Mouse (Mus musculus) urinary bladder, postnatal 10 days (tissue): ENCODE measurements around the gene Rilpl1.
"Not testable (repeated sequence)": the region's sequence is repeated elsewhere in the genome, so short reads cannot be mapped to it uniquely, and the experiment has no call there.

ENCODE experiments used
- DNase-seq: peaks from one replicate; pipeline ENCODE4 v3.0.0; 2022; ENCODE audit warnings: low spot score

Rilpl1 gene

DNA sequence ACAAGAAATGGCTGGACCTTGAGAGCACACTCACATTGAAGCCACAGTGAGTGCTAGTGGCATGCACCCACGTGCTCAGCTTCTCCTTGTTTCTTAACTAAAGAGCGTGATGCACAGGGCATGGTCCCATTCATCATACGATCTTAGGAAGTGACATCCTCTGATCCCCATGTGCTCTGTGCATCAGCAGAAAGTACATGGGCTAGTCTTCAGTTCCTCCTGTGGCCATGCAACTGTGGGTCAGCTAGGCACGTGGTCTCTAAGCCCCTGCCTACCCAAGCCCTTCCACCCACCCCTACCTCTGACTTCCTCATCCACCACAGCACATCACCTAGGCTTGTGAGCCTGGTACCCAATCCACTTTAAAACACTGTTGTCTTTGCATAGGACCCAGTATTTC is 38.6 kb downstream of the Rilpl1 start:
- DNase-seq = no peak

DNA sequence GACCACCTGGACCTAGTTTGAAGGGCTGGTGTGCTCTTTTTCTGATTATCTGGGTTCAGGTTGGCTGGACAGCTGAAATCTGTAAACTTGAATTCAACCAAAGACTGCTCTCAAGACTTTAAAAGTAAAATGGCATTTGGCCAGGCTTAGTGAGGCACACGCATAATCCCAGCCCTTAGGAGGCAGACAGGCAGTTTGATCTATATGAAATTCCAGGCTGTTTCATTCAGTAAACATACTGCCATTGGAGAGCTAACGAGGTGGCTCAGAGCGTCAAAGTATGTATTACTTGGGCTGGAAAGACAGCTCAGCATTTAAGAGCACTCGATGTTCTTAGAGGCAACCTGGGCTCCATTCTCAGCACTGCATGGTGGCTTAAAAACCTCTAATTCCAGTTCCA is 39.5 kb downstream of the Rilpl1 start:
- no peak for DNase-seq

DNA sequence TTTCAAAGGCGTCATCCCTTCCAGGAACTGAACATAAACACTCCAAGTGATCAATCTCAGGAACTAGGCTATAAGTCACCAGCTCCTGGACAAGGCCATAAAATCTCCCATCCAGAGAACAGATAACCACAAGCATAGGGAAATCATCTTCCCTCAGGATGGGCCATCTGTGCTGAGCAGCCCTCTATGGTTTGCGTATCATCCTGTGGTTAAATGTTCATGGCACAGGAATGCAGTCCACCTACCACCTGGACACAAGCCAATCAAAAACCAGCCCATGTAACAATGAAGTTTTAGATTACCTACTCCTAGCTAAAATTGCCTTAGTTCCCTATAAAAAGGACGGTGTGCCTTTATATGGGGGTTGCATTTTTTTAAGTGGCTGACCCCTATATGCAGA is 42.3 kb downstream of the Rilpl1 start:
- DNase-seq = no peak

DNA sequence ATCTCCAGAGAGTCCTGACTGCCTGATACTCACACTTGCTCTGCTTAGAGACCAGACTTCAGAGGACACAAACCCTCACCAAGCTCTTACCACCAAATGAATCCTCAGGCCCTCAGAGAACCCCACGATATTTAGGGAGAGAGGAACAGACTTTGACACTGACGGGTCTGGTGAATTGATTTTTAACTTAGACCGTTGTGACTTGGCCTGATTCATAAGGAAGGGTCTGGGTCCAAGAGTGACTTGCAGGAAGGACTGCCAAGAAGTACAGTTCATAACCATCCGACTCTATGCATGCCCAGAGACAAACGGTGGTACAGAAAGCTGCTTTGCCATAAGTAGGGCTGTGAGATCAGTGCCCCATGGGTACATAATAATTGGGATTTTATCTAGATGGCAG is 45.5 kb downstream of the Rilpl1 start:
- no peak for DNase-seq

DNA sequence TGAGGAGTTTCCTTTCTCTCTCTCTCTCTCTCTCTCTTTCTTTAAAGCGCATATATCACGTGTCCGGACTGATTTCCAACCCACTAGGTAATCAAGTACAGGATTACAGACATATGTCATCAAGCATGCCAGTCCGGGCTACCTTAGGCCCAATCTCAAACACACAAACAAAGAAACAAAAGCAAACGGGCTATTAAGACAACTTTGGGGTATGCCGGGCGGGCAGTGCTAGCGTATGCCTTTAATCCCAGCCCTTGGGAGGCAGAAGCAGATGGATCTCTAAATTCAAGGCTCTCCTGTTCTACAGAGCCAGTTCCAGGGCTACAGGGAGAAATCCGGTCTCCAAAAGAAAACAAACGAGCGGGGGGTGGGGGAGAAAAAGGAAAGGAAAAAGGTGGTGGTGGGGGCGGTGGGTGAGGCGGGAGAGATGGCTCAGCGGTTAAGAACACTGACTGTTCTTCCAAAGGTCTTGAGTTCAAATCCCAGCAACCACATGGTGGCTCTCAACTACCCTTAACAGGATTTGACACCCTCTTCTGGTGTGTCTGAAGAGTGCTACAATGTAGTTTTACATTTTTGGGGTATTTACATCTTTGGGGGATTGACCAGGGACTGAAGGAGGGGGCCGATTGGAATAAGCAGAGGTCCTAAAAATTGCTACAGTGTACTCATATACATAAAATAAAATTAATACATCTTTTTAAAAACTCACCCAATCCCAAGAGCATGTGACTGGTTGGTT is 47.4 kb downstream of the Rilpl1 start:
- DNase-seq = no peak

DNA sequence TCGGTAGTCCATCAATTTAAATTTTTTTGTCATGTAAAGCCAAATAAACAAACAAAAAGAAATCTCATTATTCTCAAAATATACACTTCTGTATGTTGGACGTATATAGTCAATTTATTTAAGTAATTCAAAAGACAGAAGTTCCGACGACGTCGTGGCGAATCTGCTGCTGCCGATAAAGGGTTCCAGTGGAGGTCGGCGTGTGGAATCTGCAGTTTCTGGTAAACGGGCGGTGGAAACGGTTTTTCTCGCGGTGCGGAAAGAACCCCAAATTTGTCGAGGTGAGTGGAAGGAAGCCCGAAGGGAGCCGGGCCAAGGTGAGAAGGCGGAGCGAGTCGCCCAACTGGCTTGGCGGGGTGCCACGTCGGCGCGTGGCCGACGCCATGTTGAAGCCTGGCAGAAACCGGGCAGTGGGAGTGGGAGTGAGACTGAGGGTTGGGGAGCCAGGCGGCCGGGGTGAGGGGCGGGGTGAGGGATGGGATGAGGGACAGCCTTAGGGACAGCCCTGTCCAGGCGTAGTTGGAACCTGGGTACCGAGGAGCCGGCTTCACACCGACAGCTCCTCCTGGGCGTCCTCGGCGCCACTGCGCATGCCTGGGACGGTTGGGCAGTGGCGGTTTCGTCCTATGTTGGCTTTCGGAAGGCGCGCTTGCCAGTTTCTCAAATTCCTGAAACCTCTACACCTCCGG is 48.1 kb downstream of the Rilpl1 start, which contains the start of gene Snrnp35:
Snrnp35 (plus strand) TSS at position 169 of the 689 bp plus-strand sequence.
- DNase-seq = peak; percentile 72

DNA sequence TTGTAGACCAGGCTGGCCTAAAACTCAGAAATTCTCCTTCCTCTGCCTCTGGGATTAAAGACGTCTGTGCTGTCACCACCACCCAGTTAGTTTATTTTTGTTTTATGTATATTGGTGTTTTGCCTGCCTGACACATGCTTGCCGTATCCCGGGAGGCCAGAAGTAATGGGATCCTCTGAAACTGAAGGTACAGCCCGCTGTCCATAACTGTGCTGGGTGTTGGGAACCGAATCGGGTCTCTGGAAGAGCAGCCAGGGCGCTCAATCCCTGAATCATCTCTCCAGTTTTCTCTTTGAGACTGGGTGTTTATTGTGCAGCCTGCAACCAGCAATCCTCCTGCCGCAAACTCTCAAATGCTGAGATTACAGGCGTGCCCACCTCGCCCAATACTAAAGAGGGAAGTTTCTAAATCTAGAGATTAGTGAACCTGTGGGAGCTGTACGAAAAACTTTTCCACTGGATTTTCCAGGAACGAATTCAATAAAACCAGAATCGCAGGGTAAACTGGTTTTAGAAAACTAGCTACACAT is 48.7 kb downstream of the Rilpl1 start:
- no peak for DNase-seq

DNA sequence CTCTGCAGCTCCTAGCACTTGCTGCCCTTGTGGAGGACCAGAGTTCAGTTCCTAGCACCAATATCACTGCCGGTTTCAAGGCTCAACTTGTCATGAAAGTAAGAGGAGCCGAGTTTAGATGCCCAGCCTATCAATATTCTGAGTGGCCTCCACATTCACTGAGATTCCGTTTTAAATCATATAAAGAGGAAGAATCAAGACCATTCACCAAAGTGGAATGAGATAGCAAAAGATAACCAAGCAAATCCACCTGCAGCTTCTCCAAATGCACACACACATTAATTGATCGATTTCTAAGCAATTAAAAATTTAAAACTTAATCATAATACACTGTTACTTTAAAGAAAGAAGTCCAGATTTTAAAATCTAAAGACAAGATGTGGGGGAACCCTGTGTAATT is 49.5 kb downstream of the Rilpl1 start:
- no peak for DNase-seq

DNA sequence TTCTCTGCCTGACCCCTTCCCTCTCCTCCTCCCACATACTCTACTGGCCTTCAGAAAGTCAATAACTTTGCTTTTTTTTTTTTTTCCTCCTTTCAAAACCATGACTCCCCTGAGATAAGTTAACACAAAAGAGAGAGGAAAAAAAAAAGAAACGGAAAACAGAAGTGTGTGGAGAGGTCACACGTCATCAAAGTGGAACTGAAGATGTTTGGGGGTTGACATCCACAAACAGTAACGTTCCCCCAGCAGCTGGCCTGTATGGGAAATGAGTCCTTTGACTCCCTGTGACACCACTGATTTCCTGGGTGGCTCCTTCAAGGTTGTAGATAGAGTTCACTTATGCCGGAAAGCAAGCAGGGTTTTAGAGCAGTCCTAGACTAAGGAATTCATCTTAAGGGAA is 51.1 kb downstream of the Rilpl1 start:
- DNase-seq = no peak

DNA sequence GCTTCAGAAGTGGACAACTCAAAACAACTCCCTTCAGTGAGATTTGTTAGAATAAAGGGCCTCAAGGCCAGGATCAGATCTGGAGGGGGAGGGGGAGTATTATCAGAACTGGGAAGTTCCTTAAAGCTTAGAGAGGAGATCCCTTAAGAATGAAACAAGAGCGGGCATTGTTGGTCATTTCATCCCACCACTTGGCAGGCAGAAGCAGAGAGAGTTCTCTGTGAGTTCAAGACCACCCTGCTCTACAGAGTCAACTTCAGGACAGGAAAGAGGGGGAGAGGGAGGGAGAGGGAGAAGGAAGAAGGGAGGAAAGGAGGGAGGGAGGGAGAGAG is 52.4 kb downstream of the Rilpl1 start:
- DNase-seq = no peak

DNA sequence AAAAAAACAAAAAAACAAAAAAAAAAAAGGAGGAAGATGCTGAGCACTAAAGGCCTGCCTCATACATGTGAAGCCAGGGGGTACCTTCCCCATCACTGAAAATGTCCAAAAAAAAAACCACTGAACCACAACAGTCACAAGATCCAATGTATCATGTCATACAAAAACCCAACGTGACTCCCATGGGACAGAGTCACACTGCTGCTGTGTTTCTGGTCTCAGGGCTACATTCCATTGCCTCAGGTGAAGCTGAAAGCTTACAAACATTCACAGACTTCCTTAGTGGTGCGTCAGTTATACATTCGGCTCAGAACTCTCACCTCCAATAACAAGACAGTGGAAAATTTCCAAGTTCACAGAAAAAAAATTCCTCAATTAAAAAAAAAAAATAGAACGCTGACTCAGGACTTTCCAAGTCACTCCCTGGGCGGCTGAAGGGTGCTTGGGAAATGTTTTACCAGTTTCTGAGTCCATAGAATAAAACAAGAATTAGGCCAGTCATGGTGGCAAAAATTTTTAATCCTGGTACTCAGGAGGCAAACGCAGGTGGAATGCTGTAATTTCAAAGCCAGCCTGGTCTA is 60.5 kb downstream of the Rilpl1 start:
- no peak for DNase-seq

DNA sequence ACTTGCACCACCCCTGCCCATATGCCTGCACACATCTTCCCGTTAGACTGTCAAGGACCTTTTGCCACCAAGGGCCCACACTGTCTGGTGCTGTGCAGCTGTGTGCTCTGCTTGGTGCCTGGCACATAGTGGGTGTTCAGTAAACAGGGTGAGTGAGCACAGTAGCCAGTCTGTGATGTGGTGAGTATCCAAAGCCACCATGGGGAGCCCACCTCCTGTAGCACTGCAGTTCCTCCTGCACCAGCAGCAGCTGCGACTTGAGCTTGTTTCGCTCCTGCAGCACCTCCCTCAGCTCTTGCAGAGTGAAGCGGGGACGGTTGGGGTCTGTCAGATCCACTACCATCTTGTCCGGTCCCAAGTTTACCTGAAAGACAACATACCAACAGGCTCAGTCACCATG is 61.7 kb downstream of the Rilpl1 start:
- no peak for DNase-seq

DNA sequence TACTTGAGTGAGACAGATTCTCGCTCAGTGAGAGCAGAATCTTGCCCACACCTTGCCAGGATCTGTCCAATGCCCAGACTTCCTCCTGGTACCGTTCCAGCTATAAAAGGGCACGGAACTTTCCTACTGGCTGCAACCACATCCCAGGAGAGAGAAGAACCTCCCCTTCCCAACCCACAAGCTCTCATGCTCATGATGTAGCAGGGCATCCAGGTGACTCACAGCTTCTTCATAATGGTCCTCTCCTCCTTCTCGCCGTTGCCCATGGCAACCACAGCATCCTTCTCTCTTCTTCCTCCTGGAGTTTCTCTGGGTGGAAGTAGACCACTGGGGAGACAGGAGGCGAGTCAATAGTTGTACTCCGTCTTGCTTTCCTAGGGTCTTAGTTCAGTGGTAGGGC is 62.8 kb downstream of the Rilpl1 start:
- no peak for DNase-seq

DNA sequence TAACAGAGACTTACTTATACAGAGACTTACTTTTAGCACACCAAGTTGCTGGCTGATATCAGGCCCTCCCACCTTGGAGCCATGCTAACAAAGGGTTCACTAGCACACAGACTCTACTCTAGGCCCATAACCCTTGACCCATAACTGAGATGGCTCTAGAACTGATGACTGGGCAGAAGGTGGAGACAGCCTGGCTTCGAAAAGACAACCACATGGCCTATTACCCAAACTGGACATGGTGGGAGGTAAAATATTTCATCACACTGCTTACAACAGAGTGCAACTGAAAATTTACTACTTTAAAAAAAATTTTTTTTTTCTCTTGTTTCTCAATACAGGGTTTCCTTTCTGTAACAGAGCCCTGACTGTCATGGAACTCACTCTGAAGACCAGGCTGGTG is 63.4 kb downstream of the Rilpl1 start:
- no peak for DNase-seq

DNA sequence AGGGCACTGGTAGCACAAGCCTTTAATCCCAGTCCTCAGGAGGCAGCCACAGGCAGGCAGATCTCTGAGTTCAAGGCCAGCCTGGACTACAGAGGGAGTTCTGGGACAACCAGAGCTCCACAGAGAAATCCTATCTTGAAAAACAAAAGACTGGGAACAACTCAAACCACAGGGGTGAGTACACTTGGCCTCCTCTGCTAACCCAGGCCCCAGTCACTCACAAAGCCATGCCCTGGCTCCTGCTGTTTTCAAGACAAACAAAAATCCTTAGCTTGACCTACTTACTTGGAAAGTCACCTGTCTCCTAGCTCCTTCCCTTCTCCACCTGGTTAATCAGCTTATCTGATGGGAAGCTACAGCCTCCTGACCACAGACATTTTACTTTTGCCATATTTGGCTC is 66.3 kb downstream of the Rilpl1 start:
- DNase-seq = no peak

DNA sequence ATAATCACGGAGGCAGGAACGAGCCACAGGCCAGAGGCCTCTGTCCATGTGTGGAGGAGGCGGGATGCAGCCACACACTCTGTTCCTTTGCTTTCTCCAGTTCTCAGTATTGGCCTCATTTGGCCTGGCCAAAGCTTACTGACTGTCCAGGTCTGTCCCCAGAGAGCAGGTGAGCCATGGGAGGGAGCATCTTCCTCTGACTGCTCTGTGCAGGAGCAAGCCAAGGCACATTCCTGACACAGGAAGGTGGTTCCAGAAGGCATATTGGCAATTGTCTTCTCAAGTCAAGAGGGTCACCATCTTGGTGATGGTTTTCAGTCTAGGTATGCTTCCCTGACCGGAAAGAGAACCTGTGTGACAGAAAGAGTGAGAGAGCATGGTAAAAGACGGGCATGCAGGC is 67.7 kb downstream of the Rilpl1 start:
- no peak for DNase-seq

DNA sequence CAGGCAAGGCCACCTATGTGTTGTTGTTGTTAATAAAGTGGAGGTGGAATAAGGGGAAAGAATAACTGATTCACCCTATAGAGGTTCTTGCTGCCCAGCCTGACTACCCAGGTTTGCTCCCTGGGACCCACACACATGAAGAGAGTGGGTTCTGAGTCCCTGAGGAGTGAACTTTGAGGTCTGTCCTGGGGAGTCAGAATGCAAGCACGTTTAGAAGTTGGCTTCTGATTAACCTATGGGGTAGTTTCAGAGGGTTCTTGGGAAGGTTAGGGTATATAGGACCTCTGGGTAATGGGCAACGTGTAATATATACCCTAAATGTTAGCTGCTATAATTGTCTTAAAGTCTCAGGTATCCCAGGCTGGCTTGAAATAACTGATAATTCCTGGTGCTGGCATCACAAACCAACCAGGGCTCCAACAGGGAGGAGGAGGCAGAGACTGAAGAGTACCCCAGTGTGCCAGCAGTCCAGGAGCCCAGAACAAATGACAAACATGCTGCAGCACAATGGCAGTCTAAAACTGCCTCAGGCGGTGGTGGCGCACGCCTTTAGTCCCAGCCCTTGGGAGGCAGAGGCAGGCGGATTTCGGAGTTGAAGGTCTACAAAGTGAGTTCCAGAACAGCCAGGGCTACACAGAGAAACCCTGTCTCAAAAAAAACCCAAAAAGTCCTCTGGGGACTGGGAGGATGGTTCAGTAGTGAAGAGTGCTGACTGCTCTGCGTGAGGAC is 68.7 kb downstream of the Rilpl1 start:
- no peak for DNase-seq

DNA sequence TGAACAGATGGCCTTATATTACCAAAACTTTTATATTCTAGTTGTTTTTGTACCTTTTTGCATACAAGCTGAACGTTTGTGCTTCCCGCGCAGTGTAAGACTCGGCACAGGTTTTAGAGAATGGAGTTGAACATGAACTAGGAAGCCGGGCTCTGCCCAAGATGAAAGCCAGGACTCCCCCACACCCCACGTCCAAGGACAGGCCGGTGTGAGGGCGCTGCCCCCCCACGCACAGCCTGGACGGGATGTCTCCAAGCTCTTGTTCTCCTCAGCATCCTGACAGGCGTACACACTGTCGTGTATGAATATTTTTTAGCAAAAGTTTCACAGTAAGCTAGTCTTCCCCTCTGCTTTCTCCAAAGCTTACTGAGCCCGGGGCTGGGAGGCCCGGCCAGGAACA is 70.3 kb downstream of the Rilpl1 start:
- DNase-seq = not testable (repeated sequence)

DNA sequence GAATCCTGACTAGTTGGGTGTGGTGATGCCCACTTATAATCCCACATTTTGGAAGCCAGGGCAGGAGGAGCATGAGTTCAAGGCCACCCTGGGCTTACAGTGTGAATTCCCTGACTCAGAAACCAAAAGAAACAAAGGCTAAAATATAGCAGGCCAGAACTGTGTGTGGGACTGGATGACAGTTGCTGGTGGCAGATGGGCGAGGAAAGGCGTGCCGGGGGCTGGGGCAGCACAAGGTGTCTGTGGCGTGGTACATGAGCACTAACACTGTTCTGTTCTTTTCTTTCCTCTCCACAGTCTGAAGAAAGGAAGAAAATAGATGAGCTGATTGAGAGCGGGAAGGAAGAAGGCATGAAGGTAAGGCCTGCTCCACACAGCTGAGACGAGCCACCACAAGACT is 74.4 kb downstream of the Rilpl1 start:
- no peak for DNase-seq

DNA sequence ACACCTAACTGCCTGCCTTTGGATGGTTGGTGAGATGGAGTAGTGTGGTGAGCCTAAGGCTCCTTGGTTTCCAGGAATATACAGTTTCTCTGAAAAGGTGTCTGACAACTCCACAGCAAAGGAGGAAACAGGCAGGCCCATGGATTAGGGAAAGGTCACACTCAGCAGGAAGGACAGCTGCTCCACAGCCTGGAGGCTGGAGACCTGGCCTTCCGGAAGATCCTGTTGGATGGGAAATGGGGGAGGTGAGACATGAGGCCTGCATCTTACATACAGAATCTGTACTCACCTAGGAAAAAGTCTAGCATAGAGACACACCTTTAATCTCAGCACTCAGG is 77.1 kb downstream of the Rilpl1 start:
- DNase-seq = no peak

DNA sequence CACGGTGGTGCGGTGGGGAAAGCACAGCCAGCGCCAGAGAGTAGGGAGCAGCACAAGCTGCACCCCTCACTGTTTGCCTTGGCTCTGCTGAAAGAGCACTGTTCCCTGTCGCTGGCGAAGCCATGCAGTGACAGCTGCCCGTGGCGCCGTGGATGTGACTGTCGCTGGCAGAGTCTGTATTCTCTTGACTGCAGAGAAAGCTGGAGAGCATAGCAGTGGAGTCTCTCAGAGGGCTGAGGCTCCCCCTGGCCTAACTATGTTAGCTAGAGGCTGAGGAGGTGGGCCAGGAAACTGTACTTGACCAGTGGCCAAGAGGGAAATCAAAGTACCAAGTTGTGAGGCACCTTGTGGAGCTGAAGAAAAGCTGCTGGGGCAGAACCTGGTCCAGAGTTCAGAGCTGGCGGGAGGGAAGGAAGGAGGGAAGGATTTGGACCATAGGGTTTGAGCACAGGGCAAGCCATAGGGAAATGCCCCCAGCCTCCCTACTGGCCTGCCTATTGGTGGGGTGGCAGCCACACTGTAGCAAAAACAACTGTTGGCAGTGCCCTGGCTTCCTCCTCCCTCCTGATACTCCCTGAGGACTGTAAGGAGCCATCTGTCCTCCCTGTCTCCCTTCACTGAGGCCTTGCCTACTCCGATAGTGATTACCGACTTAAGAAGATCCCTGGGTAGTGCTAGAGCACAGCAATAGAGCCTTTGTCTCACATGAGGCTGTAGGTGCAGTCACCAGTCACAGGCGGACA is 77.7 kb downstream of the Rilpl1 start:
- no peak for DNase-seq
